Mouse (Mus musculus): ENCODE results near the gene Hpca. TPM values are rescaled to one million over a fixed set of nuclear protein-coding genes. Genes with fewer than 3 reads are reported as not detected.

Gene Hpca
- polyA plus RNA-seq, 2 experiments: 0.94 to 2.1 TPM

DNA sequence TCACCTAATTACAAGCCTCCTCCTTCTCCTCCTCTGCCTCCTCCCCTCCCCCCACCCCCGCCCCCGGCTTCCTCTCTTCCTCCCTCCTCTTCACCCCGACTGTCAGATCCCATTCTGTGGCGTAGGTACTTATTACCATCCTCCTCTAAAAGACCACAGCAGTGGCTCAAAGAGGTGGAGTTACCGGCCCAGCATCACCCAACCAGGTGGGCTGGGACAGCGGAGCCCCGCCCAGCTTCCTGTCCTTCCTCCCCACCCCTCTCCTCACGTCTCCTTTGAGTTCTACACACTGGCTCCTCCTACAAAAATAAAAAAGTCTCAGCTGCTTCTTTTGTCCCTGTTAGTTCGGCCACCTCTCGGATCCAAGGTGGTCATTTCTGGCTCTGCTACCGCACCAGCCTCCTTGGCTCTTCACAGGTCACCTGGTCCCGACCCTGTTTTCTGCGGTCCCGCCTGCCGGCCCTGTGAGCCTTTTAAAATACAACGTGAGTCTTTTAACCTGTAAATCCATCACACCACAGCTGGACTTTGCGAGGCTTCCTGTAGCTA, 9.0 kb upstream of the Hpca start:
- H3K4me3 ChIP-seq (replicated peaks; ENCODE audit: low read length): peak overlapping the region; percentile 28
- no peaks in the 10 kb centered on the region for H3K9me3 ChIP-seq (ENCODE audit: control insufficient read depth, low read length)
- no peaks in the 10 kb centered on the region for H3K36me3 ChIP-seq (ENCODE audit: control insufficient read depth, insufficient read depth, low read length)
- peak; percentile 86 for ATAC-seq (ENCODE audit: low FRiP score, low read depth)
- peaks cover 9% of the 10 kb centered on the region for H3K4me1 ChIP-seq (ENCODE audit: control insufficient read depth, insufficient read depth, low read length)
- DNase-seq (ENCODE audit: low spot score): peak; percentile 80
- WGBS: 1% methylated on average over 17 of the region's 17 CpGs
- peak overlapping the region; percentile 40; the same call in 1 of the 2 replicates for H3K27ac ChIP-seq (replicated peaks; ENCODE audit: low read depth, low read length)
- peak overlapping the region; percentile 48 for H3K4me2 ChIP-seq (replicated peaks; ENCODE audit: low read depth, low read length, severe bottlenecking)
- TF ChIP-seq POLR2A (IDR thresholded peaks at IDR 0.05; ENCODE audit: borderline replicate concordance, extremely low read depth, insufficient read depth, insufficient read length): peak; percentile 36; the same call in 1 of the 2 replicates
- peaks cover 6% of the 10 kb centered on the region; the same call in 1 of the 2 replicates for H3K27me3 ChIP-seq (ENCODE audit: control insufficient read depth, insufficient read depth, low read length)
- H3K9ac ChIP-seq (ENCODE audit: low read depth, low read length, severe bottlenecking): peak overlapping the region; percentile 38; the same call in 1 of the 2 replicates

DNA sequence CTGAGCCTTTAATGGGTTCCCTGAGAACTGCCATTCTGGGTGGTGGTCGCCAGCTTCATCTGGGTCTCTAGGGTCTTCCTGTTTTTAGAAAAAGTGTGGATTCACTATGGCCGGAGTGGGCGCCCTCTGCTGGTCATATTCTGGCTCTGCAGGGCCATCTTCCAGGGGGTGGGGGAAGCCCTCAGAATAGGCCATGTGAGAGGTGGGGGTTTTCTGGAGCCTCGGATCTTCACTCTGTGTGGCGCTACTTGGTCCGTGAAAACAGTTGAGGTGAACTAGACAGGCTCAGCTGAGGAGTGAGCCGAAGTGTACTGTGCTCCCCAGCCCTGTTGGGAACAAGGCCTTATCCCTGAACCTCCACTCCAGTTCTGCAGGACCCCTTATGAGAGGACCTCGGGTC, 8.3 kb upstream of the Hpca start:
- peak; percentile 20; the same call in 1 of the 2 replicates for ATAC-seq (ENCODE audit: low FRiP score, low read depth)

DNA sequence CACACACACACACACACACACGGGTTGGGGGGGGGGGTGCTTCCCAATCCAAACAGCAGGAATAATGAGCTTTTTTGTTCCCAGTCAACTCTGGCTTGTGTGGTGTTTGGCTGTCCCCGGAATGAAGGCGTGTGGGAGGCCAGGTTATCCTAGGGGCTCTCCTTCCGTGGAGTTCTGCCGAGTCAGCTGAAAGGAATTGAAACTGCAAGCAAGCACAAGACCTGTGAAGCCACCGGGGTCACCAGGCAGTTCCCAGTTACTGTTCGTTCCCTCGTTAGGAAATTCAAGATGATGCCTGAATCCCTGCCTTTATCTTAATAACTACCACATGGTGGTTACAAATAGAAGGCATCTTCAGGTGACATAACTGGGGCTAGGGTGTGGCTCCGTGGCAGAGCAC, 7.6 kb upstream of the Hpca start:
- 36% methylated on average over 9 of the region's 9 CpGs for WGBS
- H3K4me3 ChIP-seq (replicated peaks; ENCODE audit: low read length): no peak overlapping the region
- no peak for TF ChIP-seq POLR2A (IDR thresholded peaks at IDR 0.05; ENCODE audit: borderline replicate concordance, extremely low read depth, insufficient read depth, insufficient read length)
- H3K27me3 ChIP-seq (ENCODE audit: control insufficient read depth, insufficient read depth, low read length): peaks cover 13% of the 10 kb centered on the region; the same call in 1 of the 2 replicates
- peaks cover 10% of the 10 kb centered on the region for H3K4me1 ChIP-seq (ENCODE audit: control insufficient read depth, insufficient read depth, low read length)
- DNase-seq (ENCODE audit: low spot score) (no peak), ATAC-seq (ENCODE audit: low FRiP score, low read depth) (no peak)
- no peak overlapping the region for H3K4me2 ChIP-seq (replicated peaks; ENCODE audit: low read depth, low read length, severe bottlenecking)
- no peaks in the 10 kb centered on the region for H3K9me3 ChIP-seq (ENCODE audit: control insufficient read depth, low read length)
- no peak overlapping the region for H3K27ac ChIP-seq (replicated peaks; ENCODE audit: low read depth, low read length)
- H3K9ac ChIP-seq (ENCODE audit: low read depth, low read length, severe bottlenecking): no peak overlapping the region
- no peaks in the 10 kb centered on the region for H3K36me3 ChIP-seq (ENCODE audit: control insufficient read depth, insufficient read depth, low read length)

More for the DNA sequence above, 8.3 kb upstream of the Hpca start:
- no peaks in the 10 kb centered on the region for H3K9me3 ChIP-seq (ENCODE audit: control insufficient read depth, low read length)
- H3K9ac ChIP-seq (ENCODE audit: low read depth, low read length, severe bottlenecking): 0 out of 2 replicates have a peak overlapping the region, but pooled peaks have one; percentile 21
- peaks cover 8% of the 10 kb centered on the region for H3K4me1 ChIP-seq (ENCODE audit: control insufficient read depth, insufficient read depth, low read length)
- DNase-seq (ENCODE audit: low spot score): no peak
- H3K27ac ChIP-seq (replicated peaks; ENCODE audit: low read depth, low read length): 0 out of 2 replicates have a peak overlapping the region, but pooled peaks have one; percentile 6
- H3K27me3 ChIP-seq (ENCODE audit: control insufficient read depth, insufficient read depth, low read length): peaks cover 6% of the 10 kb centered on the region; the same call in 1 of the 2 replicates
- no peak for TF ChIP-seq POLR2A (IDR thresholded peaks at IDR 0.05; ENCODE audit: borderline replicate concordance, extremely low read depth, insufficient read depth, insufficient read length)
- WGBS: 6% methylated on average over 8 of the region's 8 CpGs
- no peaks in the 10 kb centered on the region for H3K36me3 ChIP-seq (ENCODE audit: control insufficient read depth, insufficient read depth, low read length)
- peak overlapping the region; percentile 48 for H3K4me2 ChIP-seq (replicated peaks; ENCODE audit: low read depth, low read length, severe bottlenecking)
- peak overlapping the region; percentile 28 for H3K4me3 ChIP-seq (replicated peaks; ENCODE audit: low read length)

DNA sequence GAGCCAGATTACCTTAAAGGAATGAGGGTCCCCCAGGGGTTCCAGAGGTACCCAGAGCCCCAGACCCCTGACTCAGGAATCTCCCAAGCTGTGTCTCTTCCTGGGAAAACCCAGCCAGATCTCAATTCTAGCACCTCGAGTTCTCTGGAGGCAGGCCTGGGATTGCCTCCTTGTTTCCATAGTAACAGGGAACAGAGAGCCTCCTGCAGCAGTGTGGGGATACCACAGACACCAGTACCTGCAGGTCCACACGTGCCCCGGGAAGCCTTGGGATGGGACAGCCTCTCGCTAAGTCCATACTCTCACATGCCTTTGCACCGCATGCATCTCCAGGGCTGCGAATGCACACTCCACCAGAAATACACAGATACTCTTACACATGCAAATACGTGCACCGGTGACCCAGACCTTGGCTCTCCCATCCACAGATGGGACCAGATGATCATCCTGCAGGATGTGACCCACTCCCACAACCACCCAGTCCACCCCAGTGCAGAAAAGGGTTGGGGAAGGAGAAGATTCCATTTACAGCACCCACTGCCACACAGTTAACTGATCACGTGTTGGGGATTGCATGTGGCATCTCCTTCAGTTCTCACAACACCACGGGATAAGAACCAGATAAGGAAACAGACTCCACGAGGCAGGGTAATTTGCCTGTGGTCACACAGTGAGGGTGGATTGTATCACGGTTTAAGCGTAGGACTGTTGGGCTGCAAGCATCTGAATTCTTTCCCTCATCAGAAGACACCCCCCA, 6.9 kb upstream of the Hpca start:
- peaks cover 10% of the 10 kb centered on the region for H3K4me1 ChIP-seq (ENCODE audit: control insufficient read depth, insufficient read depth, low read length)
- H3K27ac ChIP-seq (replicated peaks; ENCODE audit: low read depth, low read length): no peak overlapping the region
- 53% methylated on average over 13 of the region's 13 CpGs for WGBS
- no peak overlapping the region for H3K9ac ChIP-seq (ENCODE audit: low read depth, low read length, severe bottlenecking)
- ATAC-seq (ENCODE audit: low FRiP score, low read depth): no peak
- H3K4me2 ChIP-seq (replicated peaks; ENCODE audit: low read depth, low read length, severe bottlenecking): no peak overlapping the region
- no peaks in the 10 kb centered on the region for H3K36me3 ChIP-seq (ENCODE audit: control insufficient read depth, insufficient read depth, low read length)
- no peak for TF ChIP-seq POLR2A (IDR thresholded peaks at IDR 0.05; ENCODE audit: borderline replicate concordance, extremely low read depth, insufficient read depth, insufficient read length)
- no peak for DNase-seq (ENCODE audit: low spot score)
- no peaks in the 10 kb centered on the region for H3K9me3 ChIP-seq (ENCODE audit: control insufficient read depth, low read length)
- peaks cover 16% of the 10 kb centered on the region; the same call in 1 of the 2 replicates for H3K27me3 ChIP-seq (ENCODE audit: control insufficient read depth, insufficient read depth, low read length)
- H3K4me3 ChIP-seq (replicated peaks; ENCODE audit: low read length): no peak overlapping the region

DNA sequence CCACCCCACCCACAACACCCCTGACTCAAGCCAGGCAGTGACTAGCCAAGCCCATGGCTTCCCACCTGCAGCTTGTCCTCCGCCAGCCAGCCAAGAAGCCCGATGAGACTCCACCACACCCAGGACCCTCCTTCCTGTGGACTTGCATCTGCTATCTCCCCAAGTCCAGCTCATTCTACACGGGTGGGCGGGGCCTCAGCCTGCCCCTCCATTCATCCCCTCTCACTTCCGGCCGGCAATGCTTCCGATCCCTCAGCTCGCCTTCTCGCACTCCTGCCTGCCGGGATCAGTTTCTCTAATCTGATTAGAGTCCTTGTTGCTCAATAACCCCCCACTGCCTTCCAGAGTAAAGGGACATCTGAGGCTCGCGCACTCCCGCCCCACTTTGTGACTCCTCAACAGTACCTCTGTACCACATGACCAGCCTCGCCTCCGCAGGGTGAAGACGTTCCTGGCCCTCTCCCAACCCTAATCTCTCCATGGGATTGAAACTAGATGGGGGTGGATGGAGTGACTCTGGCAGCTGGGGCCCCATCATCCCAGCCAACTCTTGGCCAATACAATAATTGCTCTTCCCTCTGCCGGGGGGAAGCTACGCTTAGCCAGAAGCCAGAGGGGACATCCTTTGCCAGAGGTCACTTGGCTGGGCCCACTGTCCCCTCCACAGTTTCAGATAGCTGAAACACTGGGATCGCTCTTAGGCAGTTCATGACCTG, 4.1 kb upstream of the Hpca start:
- Histone ChIP-seq H3K4me3 (replicated peaks; ENCODE audit: low read length) (no peak overlapping the region), H3K27me3 (ENCODE audit: control insufficient read depth, insufficient read depth, low read length) (peaks cover 40% of the 10 kb centered on the region)

More for the DNA sequence above, 4.1 kb upstream of the Hpca start:
- Histone ChIP-seq H3K9ac (ENCODE audit: low read depth, low read length, severe bottlenecking) (no peak overlapping the region), H3K4me1 (ENCODE audit: control insufficient read depth, insufficient read depth, low read length) (peaks cover 19% of the 10 kb centered on the region), H3K27ac (replicated peaks; ENCODE audit: low read depth, low read length) (no peak overlapping the region), H3K4me2 (replicated peaks; ENCODE audit: low read depth, low read length, severe bottlenecking) (no peak overlapping the region; the same call in 1 of the 2 replicates), H3K9me3 (ENCODE audit: control insufficient read depth, low read length) (no peaks in the 10 kb centered on the region), H3K36me3 (ENCODE audit: control insufficient read depth, insufficient read depth, low read length) (no peaks in the 10 kb centered on the region)
- ATAC-seq (ENCODE audit: low FRiP score, low read depth) (no peak), DNase-seq (ENCODE audit: low spot score) (no peak)
- 26% methylated on average over 19 of the region's 19 CpGs for WGBS
- no peak for TF ChIP-seq POLR2A (IDR thresholded peaks at IDR 0.05; ENCODE audit: borderline replicate concordance, extremely low read depth, insufficient read depth, insufficient read length)
